Mouse (Mus musculus) lung, postnatal 10 days (tissue): ENCODE measurements at regions not wholly inside any gene's neighbourhood (a gene's known extent, or its start where the extent isn't known, plus 50 kb on each side); places are given as distances from the start of the nearest gene placed in this dataset.
A peak's percentile ranks its signal among the peaks of the same experiment; 100 is the strongest.

Experiments
- DNase-seq: peaks from one replicate; pipeline ENCODE4 v3.0.0; 2021

DNA sequence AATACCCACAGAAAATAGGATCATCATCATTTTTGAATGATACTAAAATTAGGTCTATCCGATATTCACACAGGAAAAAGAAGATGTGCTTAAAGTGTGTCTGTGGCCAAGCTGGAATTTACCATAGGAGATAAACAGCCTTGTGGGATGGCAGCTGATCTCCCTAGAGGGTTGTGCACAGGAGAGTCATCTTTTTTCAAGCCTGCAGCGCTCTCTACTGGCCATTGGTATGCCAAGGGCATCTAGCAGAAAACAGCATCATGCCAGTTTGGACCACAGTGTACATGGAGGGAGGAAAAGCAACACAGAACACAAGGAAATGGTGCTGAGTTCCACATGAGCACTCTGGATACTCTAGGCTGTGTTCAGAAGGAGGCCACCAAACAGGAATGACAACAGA, 74.1 kb upstream of the Diaph3 start:
- DNase-seq: peak; percentile 83

DNA sequence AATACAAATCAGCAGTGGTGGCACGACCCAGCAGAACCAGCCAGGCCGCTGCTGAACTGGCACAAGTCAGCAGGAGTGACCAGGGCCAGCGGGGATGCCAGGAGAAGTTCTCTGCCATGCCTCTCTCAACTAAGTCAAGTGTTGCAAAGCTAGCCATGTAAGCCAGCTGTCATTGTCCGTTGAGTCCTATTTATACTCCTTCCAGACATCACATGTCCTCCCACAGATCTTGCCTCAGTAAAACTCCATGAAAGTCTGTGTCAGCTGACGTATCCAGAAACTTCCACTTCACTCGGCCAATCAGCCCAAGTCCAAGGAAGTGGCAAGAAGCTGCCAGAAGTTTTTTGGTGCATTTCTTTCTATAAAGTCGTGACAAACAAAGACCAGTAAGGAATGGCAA, 76.0 kb upstream of the Diaph3 start:
- DNase-seq: no peak

DNA sequence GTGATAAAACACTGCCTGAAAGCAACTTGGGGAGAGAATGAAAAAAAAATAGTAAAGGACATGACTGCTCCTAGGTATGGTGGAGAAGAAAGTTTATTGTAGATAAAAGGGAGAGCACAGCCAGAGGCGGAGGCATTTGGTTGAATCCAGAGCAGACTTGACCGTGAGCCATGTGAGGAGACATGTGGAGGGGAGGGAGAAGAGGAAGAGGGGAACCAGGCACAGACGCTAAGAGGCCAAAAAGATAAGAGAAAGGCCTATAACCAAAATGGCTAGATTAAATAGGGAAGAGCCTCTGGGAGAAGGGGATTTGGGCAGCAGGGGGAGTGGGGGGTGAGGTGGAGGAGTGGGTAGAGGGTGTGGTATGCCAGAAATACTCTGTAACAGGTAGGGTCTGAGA, 78.9 kb upstream of the Diaph3 start:
- no peak for DNase-seq

DNA sequence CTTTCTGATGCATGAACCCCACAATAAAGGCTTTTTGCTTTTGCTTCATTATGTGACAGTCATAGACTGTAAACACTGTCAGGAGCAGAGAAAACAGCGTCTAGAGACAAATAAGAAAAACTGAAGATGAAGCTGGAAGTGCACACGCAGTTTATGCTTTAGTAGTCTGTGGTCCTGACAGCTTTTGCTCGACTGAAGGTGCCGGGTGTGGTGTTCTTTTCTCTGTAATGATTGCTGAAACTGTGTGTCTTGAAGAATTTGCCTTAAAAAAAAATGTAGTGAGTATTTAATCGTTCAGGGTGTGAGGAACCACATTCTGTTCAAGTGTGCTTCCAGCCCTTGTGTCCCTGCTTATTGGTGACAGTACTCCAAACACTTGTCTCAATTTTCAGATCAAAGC, 83.8 kb upstream of the Diaph3 start:
- no peak for DNase-seq

DNA sequence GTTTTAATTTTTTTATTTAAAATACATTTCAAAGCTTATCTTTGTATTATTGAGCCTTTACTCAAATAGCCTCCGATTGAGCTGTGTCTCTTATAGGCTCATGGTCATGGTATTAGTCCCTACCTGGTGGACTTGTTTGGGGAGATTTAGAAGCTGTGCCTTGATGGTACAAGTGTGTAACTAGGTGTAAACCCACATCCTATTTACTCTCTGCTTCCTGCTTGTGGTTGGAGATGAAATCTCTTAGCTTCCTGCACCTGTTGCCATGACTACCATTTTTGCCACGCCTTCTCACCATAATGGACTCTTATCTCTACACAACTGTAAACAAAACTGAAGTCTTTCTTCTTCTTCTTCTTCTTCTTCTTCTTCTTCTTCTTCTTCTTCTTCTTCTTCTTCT, 108.2 kb upstream of the Diaph3 start:
- DNase-seq: no peak

DNA sequence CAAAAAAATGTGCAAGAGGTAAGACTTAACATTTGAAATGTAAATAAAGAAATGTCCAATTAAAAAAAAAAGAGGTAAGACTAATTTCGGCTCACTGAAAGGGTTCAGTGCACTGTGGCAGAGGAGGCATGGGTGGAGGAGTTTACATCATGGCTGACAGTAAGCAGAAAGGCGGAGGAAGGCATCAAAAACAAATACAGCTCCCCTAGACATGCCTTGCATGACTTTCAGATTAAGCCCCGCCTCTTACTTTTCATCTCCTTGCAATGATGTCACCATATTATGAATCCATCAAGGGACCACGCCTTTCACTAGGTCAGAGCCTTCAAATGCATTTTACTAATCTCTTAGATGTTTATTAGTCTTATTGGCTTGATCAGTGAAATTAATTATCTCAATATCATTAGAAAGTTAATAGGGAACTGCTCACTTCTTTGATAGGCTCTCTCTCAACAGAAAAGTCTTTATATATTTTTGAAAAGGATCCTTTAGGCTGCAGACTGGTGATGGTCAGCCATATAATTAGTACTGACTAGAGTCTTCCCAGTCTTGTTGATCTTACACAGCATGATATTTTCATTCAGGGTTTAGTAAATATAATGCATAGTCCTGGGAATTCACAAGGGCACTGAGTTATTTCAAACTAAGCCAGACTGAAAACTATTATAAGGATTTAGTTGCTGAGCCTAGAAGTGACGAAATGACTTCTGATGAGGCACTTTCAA, 114.6 kb upstream of the Diaph3 start:
- no peak for DNase-seq

DNA sequence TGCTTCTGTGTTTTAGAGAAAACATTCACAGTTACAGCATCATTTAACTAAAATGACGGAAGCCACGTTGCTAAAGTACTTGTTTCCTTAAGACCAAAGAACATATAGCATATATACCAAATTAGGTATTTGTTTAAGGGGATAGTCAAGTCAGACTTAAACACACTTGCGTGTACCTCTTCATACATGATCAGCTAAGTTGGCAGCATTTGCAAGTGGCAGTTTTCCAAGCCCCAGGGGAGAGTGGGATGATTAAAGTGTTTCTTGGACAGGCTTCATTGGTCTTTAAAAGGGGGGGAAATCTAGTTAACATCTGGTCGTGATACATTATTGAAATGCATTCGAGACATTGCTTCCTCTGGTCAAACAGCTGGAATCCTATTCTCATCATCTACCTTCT, 120.7 kb upstream of the Diaph3 start:
- no peak for DNase-seq

DNA sequence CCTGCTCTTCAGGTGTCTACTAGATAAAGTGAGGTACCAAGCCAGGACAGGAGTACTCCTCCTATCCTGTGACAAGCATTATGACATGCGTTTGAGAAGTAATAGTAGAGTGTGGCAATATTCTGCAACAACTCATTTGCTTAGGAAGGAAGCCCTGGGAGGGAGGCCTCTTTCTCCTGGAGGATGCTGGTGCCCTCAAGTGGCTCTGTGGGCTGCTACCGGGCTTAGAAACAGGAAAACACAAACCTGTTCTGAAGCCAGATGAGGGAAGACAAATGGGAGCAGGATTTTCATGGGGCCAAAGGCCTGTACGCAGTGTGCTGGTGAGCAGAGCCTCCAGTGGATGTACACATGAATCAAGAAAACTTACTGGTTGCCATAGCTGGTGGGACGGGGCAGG, 123.8 kb upstream of the Diaph3 start:
- no peak for DNase-seq

DNA sequence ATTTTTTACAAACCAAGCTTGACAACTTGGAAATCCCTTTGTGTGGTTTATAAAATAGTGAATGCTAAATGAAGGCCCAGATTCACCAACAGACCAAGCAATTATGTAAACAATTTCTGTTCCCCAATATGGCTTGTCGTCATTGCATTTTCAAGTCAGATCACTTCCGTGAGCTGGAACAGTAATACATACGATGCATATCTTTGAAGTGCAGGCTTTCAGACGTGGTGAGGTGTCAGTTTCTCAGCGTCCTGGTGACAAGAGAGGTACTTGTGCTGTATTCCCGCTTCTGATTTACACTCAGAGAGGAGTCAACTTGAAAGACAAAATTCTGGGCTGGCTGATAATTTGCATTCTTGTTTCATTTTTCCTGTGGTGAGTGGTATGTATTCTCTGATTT, 125.3 kb upstream of the Diaph3 start:
- no peak for DNase-seq

DNA sequence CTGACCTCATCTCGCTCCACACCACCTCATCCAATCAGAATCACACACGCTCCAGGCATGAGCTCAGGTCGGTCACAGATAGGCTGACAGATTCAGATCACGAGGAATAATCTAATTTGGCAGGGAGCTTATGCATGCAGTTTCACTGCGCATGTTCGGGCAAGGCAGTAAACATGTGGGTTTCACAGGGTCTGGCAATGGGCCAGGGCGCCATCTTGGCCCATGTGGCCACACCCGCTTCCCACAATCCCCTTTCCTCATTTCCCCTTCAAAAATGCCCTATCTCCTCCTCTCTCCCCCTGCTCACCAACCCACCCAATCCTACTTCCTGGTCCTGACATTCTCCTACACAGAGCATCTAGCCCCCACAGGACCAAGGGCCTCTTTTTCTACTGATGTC, 127.2 kb upstream of the Tdrd3 start:
- peak; percentile 43 for DNase-seq

DNA sequence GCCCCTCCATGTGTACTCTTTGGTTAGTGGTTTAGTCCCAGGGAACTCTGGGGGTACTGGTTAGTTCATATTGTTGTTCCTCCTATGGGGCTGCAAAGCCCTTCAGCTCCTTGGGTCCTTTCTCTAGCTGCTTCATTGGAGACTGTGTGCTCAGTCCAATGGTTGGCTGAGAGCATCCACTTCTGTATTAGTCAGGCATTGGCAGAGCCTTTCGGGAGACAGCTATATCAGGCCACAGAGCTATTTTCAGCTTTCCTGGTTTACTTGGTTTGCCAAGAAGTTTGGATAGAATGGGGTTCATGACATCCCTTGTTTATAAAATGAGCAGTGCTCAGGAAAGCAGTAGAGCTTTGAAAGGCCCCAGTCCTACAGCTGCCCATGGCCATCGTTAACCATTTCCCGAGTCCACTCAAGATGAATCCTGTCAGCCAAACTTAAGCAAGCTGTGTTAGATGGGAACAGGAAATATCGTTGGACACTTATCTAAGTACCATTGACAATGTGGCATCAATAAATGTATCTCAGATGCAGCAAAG, 126.7 kb upstream of the Tdrd3 start:
- peak; percentile 31 for DNase-seq

DNA sequence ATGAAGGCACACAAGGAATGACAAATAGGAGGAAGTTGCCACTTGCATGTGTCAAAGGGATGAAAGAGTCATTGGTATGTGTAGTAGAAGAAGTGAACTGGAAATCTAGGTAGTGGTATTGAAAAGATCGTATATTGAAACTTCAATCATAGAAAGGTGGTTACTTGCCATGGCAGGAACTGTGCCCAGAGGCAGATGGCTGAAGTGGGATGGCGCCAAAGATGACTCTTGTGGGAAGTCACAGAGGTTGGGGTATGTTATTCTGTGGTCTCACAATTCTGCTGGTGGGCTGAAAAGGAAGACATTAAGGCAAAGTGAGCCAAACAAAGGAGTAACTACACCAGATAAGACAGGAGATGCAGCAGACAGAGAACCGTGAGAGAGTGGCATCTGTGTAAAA, 121.2 kb upstream of the Tdrd3 start:
- DNase-seq: no peak

DNA sequence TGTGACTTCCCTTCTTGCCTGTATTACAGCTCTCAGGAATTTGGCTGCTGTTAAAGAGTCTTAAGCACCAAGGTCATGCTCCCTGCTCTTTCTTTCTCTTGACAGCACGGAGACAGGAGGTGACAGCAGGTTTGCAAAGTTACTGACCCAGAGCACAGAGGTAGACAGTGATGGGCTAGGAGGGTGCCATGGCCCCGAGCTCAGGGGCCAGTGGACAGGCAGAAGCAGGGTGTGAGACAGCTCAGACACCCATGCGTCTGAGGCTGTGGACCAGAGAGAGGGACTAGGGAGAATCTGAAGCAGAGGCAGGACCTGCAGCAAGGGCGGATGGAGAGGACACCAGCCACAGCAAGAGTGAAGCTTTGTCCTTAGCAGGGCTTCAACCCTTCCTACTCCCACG, 119.3 kb upstream of the Tdrd3 start:
- DNase-seq: no peak

DNA sequence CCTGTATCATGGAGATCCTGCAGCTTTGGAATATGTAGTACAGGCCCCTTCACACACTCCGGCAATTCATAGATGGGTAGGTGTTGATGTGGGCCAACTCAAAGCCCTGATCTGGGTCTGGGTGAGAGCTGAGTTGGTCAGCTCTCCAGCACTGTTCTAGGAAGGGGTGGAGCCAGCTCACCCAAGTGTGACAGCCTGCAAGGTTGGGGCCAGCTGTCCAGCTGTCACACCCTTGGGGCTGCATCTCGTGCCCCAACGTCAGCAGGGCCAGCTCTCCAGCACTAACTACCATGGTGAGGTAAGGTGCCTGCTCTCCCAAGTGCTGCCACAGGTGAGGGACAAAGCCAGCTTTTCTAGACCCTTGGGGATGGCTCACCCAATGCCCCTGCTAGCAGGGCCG, 115.6 kb upstream of the Tdrd3 start:
- DNase-seq: no peak

DNA sequence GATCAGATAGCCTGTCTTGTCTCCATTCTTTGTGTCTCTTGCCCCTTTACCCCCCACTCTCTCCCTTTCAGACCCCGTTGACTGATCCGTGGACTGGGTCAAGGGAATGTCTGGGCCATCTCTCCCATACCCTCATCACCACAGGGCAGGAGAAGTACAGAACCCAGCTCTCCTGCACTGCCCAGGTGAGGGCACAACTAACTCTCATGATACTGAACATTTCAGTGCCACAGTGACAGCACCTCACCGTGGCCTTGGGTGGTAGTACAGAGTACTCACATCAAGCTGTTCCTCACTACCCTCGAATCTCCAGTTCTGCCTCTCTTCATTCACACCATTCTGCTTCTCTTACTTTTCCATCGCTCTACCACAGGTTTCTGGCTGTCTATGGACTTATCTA, 114.9 kb upstream of the Tdrd3 start:
- DNase-seq: no peak

DNA sequence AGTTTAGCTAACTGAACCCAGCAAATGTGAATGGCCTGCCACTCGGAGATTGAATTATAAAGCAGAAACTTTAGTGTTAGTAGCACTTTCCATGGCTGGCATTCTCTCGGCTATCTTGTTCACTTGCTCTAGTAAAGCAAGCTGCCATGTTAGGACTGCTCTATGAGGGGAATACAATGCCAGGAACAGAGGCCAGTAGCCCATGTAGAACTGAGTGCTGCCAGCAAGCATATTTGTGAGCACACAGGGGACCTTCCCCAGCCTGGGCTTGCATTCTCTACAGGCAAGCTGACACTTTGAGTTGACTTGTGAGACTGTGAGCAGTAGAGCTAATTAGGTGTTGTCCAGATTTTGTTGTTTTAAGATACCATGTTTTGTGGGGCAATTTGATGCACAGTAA, 111.0 kb upstream of the Tdrd3 start:
- DNase-seq: no peak

DNA sequence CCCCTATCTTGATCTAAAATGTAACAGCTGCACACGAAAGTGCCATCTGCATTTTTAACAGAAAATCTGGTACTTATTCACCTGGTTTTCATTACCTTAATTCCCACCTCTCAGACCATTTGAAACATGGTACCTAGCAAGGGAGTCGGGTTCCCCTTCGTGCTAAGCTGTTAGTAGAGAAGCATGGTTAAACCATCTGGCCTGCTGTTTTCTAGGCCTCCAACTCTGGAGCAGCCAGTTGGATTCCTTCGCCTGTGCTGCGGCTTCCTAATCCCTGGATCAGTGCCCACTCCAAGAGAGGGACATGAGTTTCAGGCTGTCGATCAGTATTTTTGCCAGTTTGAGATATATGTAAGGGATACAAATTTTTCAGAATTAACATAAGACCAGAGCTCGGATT, 110.4 kb upstream of the Tdrd3 start:
- DNase-seq: no peak

DNA sequence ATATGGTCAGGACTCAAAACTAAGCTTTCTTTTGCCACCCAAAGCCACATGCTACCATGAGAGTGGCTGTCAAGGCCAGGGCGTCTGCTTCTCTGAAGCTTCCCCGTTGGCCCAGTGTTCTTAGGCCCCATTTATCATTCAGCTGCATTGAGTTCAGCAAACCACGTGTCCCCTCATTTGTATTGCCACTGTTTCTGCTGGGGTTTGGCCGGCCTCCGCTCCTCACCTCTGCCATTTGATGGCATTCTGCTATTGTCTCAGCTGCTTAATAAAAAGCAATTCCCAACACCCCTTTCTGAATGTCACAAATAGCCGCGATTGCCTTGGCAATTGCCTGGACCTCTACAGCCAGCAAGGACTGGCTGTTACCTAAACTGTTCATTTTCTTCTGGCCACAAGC, 108.4 kb upstream of the Tdrd3 start:
- DNase-seq: no peak

DNA sequence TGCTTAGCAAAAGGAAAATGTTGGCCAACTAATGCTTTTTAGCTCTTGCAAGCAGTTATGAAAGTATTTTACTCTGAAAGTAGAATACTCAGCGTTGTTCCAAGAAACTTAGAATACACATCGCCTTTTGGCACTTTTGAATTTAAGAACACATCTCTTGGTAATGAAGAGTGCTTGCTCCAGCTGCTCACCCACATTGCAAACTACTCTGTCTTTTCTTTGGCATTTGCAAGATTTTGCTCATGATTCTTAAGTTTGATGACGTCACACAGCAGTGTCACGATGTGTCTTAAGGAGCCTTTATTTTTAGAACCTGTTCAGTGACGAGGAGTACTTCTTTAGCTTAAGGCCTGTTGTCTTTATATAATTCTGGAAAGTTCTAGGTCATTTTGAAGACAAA, 104.1 kb upstream of the Tdrd3 start:
- DNase-seq: no peak

DNA sequence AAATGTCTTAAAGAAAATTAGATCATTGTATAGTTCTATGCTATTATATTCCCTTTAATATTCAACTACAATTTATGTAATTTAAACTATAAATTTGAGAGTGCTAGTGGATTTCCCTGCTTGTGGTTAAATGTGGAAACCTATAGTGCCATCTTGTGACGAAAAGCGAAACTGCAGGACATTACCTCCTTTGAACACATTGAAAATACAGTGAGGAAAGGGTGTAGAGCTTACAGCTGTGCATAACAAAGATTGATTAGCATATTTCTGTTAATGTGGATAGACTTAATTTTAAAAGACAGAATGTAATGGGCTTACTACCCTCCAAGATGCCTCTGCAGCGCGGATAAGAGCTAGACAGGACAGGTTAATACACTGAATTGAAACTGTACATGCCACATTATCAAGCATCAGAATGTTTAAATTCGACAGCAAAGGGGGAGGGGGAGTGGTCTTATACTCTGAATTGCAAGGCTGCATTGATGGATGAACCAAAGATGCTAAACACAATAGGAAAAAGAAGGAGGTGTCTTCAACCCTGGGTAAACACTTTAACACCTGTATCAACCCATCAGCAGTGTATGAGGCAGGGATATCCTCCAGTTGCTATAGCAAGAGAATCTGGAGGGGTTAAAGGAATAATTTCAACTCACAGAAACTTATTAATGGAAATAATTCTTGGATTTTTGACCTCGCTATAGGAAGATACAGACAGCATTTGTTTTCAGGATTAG, 101.3 kb upstream of the Tdrd3 start:
- peak; percentile 68 for DNase-seq

DNA sequence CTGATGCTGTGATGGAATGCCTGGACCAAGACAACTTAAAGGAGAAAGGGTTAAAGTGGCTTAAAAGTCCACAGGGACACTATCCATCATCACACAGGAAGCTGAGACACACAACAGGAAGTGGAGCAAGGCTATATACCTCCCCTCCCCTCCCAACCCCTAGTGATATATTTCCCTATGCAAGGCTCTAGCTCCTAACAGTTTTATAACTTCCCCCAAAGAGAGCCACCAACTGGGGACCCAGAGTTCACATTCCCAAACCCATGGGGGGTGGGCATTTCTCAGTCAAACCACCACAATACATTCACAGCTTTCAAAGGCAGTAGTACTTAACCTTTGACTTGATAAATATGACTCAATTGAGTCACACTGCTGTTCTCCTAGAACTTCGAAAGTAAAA, 88.6 kb upstream of the Tdrd3 start:
- DNase-seq: no peak

DNA sequence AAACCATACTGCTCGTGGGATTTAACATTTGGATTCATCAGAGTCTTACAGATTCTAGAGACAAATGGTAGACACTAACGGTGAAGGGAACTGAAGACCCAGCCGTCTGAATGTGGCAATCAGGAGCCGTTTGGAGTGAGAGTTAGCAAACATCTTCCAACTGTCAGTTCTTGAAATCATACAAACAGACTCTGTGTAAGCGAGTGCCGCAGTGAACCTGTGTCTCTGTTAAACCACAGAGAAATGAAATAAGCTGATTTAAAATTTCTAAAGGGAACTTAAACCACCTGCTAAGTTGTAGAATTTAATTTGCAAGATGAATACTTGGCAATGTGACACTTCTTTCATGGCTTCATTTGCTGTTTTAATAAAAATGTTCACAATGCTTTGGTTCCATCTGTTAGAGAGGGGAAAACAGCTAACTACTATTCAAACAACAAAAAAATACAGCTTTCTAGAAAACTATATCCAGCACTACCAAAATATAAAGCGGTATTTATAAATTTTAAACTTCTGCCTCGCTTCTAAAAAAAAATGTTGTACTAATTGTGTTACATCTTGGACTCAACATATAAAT, 78.4 kb upstream of the Tdrd3 start:
- DNase-seq: no peak

DNA sequence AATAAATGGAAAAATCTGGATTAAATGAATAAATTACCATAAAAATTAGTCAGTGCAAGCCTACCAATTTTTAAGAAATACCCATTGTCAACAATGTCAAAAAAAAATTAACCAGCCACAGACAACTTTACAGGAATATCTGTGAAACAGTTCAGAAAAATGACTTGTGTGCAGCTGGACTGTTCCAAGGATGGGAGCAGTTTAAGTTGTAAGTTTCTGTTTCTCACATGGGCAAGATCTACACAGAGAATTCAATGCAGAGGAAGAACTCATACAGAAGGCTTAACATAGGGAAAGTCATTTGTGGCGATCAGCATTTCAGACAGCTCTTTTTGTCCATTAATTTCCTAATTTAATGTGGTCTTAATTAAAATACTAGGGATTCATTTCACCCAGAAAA, 71.9 kb upstream of the Tdrd3 start:
- no peak for DNase-seq

DNA sequence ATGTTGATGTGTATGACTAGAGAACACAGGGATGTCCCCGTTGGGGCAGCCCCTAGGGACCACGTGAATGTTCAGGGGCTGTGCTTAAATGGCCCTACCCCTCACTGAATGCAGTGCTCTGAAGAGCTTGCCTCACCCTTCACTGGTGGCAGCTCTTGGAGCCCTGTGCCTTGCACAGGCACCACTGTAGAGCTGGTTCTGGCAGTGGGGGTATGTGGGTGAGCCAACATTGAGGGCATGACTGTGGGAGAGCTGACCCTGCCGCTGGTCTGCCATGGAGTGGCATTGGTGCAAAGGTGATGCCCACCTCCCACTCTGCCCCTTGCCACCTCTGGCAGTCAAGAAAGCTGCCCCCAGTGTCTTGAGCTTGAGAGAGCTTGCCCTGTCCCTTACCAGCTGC, 69.6 kb upstream of the Tdrd3 start:
- no peak for DNase-seq
